Mouse (Mus musculus) adrenal gland, postnatal 4 days (tissue): ENCODE measurements around the gene Cldn8. TPM values are rescaled to one million over a fixed set of nuclear protein-coding genes. Genes with fewer than 3 reads are reported as not detected.

Source experiments
- DNase-seq, 2 experiments: peaks; one replicate each; pipeline ENCODE4 v3.0.0; 2021 to 2022; ENCODE audit warnings: low spot score in 2 of 2, mixed read lengths in 2 of 2
- long read RNA-seq, 2 experiments: library from polyadenylated mRNA; stranded (forward); transcript quantifications; one replicate each; pipeline ENCODE4 v2.0.0; 2021
- total RNA-seq, 2 experiments: library from RNA; stranded (reverse); gene quantifications; 2 replicates each; pipeline ENCODE4 v1.2.3; 2021

The Cldn8 gene
- total RNA-seq = 10 to 100 TPM in 1 of 2 experiments, under 1 TPM in 1; 0.25 to 12.7 TPM
- long read RNA-seq, experiment 1 = 0 reads
- long read RNA-seq, experiment 2, transcript Cldn8-201 (1 exons, 2,356 nt) = major isoform, 36 of 37 reads
- long read RNA-seq, experiment 2, partial matches to known transcripts = 0 of 37 reads
- long read RNA-seq, experiment 2, other reads (novel, unspliced or antisense) = 1 of 37 reads

DNA sequence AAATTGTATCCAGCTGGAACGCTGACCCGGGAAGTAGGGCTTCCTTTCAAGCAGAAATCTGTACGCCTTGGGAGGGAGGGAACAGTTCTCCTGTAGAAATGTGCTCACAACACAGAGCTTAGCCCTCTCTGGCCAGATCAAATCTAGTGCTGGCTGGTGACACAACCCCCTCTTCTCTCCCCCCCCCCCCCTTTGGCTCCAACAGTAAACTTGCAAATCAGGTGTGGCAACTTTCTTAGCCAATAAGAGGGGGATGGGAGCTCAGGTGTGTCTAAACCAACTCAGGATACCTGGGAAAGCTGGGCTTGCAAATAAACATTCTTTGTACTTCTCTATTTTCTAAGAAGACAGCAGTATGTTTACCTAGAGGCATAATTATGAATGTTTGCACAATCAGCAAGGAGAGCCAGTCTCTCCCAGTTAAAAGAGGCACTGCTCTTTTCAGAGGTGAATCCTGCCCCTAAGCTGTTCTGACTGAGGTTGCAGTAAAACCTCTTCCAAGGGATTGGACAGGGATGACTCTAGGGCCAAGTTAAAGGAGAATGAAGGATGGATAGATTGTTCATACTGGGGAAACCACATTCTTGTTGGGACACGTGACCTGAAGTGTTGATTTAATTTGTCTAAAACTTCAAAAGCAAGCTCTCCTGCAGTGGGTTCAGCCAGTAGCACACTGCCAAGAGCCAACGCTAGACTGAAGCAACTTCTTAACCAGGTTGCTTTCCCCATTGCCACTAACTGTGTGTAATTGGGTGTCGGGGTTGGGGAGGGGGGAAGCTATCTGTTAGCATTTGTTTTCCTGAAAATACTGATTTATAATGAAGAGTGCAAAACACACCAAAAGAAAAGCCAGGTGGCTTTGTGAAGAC, at the start of gene Cldn8:
Cldn8 (minus strand) TSS at position 139 of the 869 bp plus-strand sequence.
- no peak for DNase-seq

GRCm38 (mm10) chr16:88612712-88613111, 49.7 kb upstream of the Cldn8 start:
- no peak for DNase-seq

- no peak for DNase-seq
Measured at GRCm38 (mm10) chr16:88611922-88612321, 48.9 kb upstream of the Cldn8 start, which contains the start of gene Krtap24-1. Gene Krtap24-1, minus strand, starts transcription at chr16:88612279.

GRCm38 (mm10) chr16:88604570-88604969, 41.6 kb upstream of the Cldn8 start:
- no peak for DNase-seq

DNA sequence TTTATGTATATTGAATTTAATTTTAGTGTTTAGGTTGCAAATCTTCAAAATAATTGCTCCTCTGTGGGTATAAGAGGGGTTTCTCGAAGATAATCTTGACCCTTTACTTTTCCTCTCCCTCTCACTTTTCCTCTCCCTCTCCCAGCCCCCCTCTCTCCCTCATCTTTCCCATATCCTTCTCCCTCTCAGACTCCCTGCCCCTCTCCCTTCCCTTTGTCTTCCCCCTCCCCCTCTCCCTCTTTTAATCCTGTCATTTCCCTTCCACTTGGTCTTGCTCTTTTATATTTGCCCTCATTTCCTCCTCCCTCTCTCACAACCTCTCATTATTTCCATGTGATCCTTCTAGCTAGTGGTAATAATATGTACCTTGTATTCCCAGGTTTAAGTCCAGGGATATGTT, 39.5 kb upstream of the Cldn8 start:
- no peak for DNase-seq

GRCm38 (mm10) chr16:88600303-88600702, 37.3 kb upstream of the Cldn8 start:
- DNase-seq = no peak

- no peak for DNase-seq
Measured at GRCm38 (mm10) chr16:88599504-88600237, 36.7 kb upstream of the Cldn8 start.

- DNase-seq = no peak
Measured at GRCm38 (mm10) chr16:88592758-88593157, 29.8 kb upstream of the Cldn8 start.

DNA sequence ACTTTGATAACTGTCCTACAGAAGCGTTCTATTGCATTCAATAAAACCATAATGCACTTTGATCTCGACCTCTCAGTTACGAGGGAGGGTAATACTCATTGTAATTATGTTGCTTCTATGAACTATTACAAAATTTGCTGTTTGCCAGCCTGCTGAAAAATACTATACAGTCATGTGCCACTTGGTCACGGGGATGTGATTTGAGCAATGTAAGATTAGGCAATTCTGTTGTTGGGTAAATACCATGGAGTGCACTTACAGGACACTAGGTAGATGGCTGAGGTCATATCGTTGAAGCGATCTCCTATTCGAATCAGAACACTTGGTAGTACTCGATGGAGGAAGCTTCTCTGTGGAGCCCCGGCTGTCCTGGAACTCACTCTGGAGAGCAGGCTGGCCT, 20.4 kb upstream of the Cldn8 start:
- DNase-seq = no peak

- DNase-seq = no peak
Measured at GRCm38 (mm10) chr16:88575885-88576679, 13.1 kb upstream of the Cldn8 start.

- no peak for DNase-seq
Measured at GRCm38 (mm10) chr16:88572904-88573404, 10.0 kb upstream of the Cldn8 start.

- no peak for DNase-seq
Measured at GRCm38 (mm10) chr16:88570136-88570535, 7.2 kb upstream of the Cldn8 start.

DNA sequence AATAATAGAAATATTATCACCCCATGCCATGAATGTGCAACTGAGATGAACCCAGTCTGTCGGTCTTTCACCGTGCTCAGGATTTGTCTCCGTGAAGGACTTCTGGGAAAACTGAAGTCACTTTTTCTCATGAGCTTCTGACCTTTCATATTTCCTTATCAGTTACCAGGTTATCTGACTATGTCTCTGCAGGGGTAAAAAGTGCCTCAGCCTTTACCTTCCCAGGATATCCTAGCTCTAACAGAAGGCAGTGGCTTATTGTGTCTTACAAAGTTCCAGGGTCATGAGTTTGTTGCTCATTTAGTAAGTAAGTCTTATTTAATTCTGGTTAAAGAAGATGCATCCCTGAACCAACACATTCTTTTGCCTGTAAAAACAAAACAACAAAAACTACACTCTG, 6.7 kb upstream of the Cldn8 start:
- no peak for DNase-seq

DNA sequence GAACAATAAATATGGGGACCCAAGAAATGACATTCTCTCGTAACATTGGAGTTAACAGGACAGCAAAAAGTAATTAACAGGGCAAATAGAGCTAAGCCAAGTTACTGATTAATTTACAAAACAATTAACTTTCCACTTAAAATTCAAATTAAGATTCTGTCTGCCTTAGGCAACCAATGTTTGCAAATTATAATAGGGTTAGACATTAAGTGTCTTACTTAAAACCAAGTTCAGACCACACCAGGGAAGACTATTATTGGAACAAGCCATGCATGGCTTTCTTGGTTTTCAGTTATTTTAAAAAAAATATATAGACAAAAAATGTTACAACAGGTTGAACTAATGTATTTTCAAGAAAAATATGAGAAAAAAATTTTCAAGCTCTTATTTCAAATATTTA, 6.1 kb upstream of the Cldn8 start:
- no peak for DNase-seq

DNA sequence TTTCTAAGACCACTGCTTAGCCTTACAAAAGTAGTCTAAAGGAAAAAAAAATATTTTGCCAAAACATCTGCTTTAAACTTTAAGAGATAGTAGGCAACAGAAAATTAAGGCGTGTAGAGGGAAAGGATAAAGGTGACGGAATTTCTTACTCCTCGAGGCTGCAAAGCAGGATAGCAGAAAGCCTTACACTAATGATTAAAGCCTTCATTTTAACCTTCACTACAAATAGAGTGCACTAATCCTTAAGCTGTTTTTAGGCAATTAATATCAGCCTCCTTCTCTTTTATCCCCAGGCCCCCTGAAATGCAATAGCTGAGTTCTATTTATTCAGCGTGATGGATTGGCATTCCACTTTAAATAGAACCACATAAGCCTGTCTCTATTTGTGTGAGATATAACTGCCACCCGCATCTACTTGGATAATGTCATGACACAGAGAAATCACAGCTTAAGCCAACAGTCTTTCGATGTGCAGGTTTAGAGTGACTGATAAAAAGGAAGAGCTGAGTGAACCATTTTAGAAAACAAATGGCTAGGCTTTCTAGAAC, 1.3 kb downstream of the Cldn8 start:
- no peak for DNase-seq

- DNase-seq = no peak
Measured at GRCm38 (mm10) chr16:88542488-88542887, 20.5 kb downstream of the Cldn8 start.

GRCm38 (mm10) chr16:88539841-88540487, 23.0 kb downstream of the Cldn8 start:
- no peak for DNase-seq

DNA sequence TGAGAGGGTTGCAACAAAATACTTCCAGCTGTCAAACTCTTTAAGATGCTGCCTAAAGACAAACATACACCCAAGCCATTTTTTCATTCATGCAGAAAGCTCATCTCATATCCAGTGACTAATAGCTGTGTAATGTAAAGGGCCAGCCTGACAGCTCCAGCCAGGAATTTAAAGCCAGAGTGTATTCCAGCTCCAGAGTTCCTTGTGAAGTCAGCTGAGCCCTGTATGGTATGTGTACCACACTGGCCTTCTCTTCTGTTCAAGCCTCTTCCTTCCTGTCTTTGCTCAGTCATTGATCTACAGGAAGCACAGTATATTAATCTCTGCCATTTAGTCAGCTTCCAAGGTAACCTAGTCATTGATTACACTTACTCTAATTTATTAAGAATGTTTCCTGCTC, 51.6 kb downstream of the Cldn8 start:
- DNase-seq = no peak
